Mouse (Mus musculus) C2C12 (cell line): Measurements from ENCODE around the gene Kcnmb2. TPM values are rescaled to one million over a fixed set of nuclear protein-coding genes. Genes with fewer than 3 reads are reported as not detected.

Source experiments
- H3K27me3 ChIP-seq: one replicate; pipeline ENCODE4 v1.6.1; 2011; ENCODE audit not compliant: control insufficient read depth, insufficient read depth, insufficient read length
- H3K36me3 ChIP-seq: one replicate; pipeline ENCODE4 v1.6.1; 2011; ENCODE audit not compliant: control insufficient read depth, insufficient read depth
- H3K4me3 ChIP-seq: one replicate; pipeline ENCODE4 v1.5.1; 2011; ENCODE audit warnings: mild to moderate bottlenecking, control low read depth; ENCODE audit not compliant: poor library complexity, insufficient read depth, severe bottlenecking
- H3K79me2 ChIP-seq: one replicate; pipeline ENCODE4 v1.6.1; 2011; ENCODE audit not compliant: control insufficient read depth, insufficient read depth
- H3K79me3 ChIP-seq: one replicate; pipeline ENCODE4 v1.6.1; 2011; ENCODE audit warnings: low read depth, control low read depth
- H3ac ChIP-seq: one replicate; pipeline ENCODE3; 2011; ENCODE audit warnings: low read depth; ENCODE audit not compliant: control insufficient read depth, insufficient read length
- CEBPB ChIP-seq: IDR thresholded peaks from one replicate; pipeline ENCODE4 v1.6.1; 2011; ENCODE audit warnings: low read depth, mild to moderate bottlenecking, control low read depth, moderate library complexity
- CTCF ChIP-seq: IDR thresholded peaks from one replicate; pipeline ENCODE4 v1.5.1; 2011; ENCODE audit not compliant: control insufficient read depth, insufficient read depth, insufficient read length
- FOSL1 ChIP-seq: IDR thresholded peaks from one replicate; pipeline ENCODE4 v1.8.0; 2011; ENCODE audit warnings: mild to moderate bottlenecking, low read length; ENCODE audit not compliant: poor library complexity, insufficient read depth, severe bottlenecking
- MAX ChIP-seq: IDR thresholded peaks from one replicate; pipeline ENCODE4 v1.6.1; 2011; ENCODE audit warnings: mild to moderate bottlenecking, control low read depth
- MYOD1 ChIP-seq: IDR thresholded peaks from one replicate; pipeline ENCODE4 v1.6.1; 2011; ENCODE audit warnings: low read depth; ENCODE audit not compliant: control insufficient read depth, insufficient read length
- MYOG ChIP-seq: IDR thresholded peaks from one replicate; pipeline ENCODE4 v1.6.1; 2011; ENCODE audit not compliant: control insufficient read depth, insufficient read length; ENCODE audit errors: extremely low read depth
- USF1 ChIP-seq: IDR thresholded peaks from one replicate; pipeline ENCODE4 v1.6.1; 2011; ENCODE audit warnings: low read depth, mild to moderate bottlenecking, control low read depth, moderate library complexity
- polyA plus RNA-seq: library from polyadenylated mRNA; unstranded; fragments of >200 nt; fragmentation: generic; extraction: Trizol; gene quantifications from one replicate; pipeline ENCODE4 v1.2.1, GENCODE M21; 2012; ENCODE audit warnings: missing spikeins

Gene Kcnmb2
- polyA plus RNA-seq, 1 experiment = not detected

GRCm38 (mm10) chr3:32226755-32227154, 324.4 kb downstream of the Kcnmb2 start:
- Histone ChIP-seq H3K27me3 (no peaks in the 10 kb centered on the region), H3K79me3 (no peaks in the 10 kb centered on the region), H3K4me3 (no peak overlapping the region), H3K36me3 (no peaks in the 10 kb centered on the region), H3ac (no peak overlapping the region), H3K79me2 (no peaks in the 10 kb centered on the region)
- TF ChIP-seq MYOD1 (no peak), CTCF (no peak), MAX (no peak), MYOG (no peak), FOSL1 (no peak), CEBPB (no peak), USF1 (no peak)

- H3K79me3 ChIP-seq = no peaks in the 10 kb centered on the region
- no peak overlapping the region for H3K4me3 ChIP-seq
- TF ChIP-seq USF1 (no peak), FOSL1 (no peak), MYOD1 (no peak), MYOG (no peak), MAX (no peak), CEBPB (no peak), CTCF (no peak)
- no peak overlapping the region for H3ac ChIP-seq
- no peaks in the 10 kb centered on the region for H3K27me3 ChIP-seq
- H3K79me2 ChIP-seq = no peaks in the 10 kb centered on the region
- no peaks in the 10 kb centered on the region for H3K36me3 ChIP-seq
These were observed 334.5 kb downstream of the Kcnmb2 start for GRCm38 (mm10) chr3:32236766-32237165.
